Mouse (Mus musculus): ENCODE measurements around the gene Zfp128.
"Not testable (repeated sequence)": the region's sequence is repeated elsewhere in the genome, so short reads cannot be mapped to it uniquely, and the experiment has no call there.

The Zfp128 gene

DNA sequence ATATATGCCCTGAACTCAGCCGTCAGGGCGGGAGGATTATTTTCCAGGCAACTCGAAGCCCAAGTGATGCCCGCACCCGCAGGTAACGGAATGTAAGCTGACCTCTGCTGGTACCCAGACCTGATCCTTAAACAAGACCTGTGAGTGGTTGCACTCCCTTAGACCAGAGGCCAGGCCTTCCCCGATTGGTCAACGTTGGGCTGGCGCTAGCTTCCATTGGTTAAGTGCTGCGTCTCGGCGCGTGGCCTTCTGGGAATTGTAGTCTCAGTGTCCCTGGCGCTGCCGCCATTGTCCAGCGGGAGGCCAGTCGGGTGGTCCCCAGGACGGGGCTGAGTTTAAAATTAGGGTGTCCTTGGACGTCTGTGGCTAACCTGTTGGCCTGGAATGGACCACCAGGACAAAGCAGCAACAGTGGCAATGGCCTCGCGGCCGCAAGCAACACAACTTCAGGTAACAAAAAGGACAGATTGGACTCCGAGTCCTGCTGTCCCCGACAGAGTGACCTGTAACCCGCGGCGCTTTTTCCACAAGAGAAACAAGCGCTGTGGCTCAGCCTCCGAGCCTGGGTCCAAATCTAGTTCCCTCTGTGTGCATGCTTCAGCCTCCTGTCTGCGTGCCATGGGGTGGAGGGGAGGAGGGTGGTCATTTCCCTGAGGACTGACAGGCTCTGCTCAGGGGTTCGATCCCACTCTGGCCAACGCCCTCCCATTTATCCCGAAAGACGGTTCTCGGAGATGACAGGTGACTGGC is at the start of gene Zfp128:
Zfp128 (plus strand) TSS at position 267 of the 750 bp plus-strand sequence.
- DNase-seq: peak; percentile 96

DNA sequence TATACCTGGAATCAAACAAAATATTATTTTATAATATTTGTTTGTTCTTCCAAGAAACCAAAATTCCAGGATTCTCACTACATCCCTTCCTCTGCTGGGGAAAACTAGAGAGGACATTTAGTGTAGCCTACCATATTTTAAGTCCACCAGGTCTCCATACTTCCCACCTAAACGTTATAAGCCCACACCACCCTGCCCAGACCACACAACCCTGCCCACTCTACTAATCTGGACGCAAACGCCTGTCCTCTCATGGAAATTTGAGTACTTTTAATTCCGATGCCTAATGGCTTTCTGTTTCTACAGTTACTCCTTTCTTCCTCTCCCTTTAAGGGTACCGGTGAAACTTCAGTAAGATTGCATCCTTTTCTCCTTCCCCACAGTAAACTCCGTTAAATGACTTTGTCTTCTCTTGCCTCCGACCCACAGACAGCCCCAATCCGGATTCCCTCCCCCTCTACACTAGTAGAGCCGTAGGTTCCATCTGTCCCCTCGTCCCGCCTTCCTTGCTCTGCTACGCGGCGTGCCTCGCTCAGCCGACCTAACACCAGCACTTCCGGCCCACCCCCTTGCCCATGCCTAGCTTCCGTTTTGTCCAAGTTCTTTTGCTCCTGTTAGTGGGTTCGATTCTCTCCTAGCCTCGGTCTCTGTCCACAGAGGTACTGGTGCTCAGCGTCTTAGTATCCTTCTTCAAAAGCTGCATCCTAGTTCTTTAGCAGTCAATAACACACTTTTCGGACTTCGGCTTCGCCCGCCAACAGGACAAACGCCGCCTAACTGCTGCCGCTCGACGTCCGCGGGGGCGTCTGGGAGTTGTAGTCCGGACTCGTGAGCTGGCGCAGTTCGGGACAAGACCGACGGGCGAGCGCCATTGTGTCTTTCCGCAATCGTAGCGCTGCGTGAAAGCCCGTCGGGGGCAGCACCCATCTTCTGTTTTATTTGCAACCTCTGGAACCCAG is 46.5 kb upstream of the Zfp128 start, which contains the start of gene Zfp110:
Zfp110 (plus strand) TSS at position 600 of the 959 bp plus-strand sequence.
- peak; percentile 95 for DNase-seq

DNA sequence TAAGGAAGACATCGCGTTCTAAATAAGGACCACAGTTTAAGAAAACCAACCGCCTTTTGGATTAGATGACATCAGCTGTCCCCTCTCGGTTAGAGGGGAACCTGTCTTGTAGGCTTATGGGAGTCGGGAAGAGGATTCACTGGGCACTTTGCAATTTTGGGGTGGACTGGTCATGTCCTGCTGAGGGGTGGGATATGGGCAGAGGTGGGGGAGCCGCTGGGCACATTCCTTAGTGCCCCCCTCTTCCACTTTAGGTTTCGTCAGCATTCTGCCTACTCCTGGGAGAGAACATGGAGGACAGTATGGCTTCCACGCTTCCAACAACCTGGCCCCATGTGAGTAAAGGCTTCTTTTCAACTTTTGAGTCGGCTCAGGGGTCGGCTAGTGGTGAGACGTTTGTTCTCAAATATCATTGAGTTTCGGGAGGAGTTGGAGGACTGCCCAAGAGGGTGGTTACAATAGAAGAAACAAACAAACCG is 45.7 kb upstream of the Zfp128 start:
- peak; percentile 51 for DNase-seq

DNA sequence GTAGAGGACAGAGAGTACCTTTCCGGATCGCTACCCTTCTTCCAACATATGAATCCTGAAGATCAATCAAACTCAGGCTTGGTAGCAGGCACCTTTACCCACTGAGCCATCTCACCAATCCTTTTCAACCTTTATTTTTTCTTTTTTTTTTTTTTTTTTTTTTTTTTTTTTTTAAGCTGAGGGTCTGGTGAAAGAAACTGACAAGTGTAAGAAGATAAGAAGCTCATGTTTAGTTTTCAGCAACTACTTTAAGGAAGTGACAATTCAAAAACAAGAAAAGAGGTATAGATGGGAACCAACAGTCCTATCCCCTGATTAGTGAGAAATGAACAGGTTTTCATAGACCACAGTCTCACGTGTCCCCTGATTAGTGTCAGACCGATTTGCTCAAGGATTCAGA is 45.2 kb upstream of the Zfp128 start:
- DNase-seq: no peak

DNA sequence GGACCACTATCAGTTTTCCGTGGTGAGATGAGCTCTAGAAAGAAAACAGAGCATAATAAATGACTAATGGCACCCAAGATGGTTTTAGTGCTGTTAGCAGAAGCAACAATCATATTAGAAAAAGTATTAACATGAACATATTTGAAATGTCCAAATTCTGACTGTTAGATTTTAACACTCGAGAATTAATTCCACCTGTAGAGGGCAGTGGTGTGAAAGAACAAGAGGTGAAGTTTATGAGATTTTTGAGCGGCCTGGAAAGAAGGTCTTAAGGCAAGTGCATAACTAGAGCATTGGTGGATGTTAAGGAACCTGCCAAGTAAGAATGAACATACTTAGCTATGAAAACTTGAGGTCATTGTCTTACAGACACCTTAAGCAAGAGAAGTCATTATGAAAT is 6.7 kb upstream of the Zfp128 start:
- DNase-seq: no peak

DNA sequence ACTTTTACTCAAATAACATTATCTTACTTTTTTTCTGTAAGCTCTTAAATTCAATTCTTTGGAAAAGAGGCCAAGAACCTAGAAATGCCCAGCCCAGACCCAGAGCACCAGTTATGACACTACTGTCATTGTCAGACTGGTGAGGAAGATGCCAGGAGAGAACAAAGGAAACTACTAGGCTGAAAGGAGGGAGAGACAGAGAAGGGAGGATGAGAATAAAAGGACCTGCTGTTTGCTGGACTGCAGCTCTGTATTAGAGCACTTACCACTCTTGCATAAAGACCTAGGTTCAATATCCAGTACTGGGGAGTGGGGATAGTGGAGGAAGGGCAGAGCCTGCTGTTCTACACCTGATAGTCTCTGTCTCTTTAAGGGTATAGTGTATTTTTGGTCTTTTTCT is 941 bp upstream of the Zfp128 start:
- no peak for DNase-seq

DNA sequence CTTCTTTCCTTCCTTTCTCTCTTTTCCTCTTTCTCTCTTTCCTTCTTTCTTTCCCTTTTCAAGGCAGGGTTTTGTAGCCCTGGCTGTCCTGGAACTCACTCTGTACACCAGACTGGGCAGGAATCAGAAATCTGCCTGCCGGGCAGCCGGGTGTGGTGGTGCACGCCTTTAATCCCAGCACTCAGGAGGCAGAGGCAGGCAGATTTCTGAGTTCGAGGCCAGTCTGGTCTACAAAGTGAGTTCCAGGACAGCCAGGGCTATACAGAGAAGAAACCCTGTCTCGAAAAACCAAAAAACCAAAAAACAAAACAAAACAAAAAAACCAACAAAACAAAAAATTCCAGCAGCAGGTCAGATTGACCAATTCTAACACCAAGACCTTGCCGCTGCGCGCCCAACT is 480 bp upstream of the Zfp128 start:
- not testable (repeated sequence) for DNase-seq

DNA sequence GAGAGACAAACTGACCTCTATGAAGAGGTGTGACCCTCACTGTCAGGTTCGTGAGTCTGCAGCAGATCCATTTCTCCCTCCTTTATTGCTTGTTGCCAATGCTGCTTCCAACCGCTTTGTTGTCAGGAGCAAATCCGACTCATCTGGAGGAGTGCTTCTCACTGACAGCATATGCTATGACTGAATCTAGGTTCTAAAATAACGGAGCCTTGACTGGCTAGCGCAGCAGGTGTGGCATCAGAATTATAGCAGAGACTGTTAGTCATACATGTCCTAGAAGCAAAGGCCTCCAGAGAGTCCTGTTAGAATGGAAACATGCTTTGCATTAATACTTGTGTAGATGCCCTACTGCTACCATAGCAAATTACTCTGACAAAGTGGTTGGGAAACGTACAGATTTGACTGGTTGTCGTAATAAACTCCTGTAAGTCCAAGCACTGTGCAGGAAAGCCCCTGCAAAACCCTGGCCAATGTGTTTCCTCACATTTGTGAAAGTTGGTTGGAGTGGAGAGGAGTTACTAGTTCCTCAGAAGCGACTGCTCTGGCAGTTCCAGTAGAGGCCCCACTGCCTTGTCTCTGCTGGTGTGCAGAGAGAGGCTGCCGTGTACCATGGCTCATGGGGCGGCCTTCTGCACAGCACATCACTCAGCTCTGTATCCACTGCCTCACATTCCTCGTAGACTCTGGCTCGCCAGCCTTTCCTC is 5.7 kb downstream of the Zfp128 start:
- no peak for DNase-seq

DNA sequence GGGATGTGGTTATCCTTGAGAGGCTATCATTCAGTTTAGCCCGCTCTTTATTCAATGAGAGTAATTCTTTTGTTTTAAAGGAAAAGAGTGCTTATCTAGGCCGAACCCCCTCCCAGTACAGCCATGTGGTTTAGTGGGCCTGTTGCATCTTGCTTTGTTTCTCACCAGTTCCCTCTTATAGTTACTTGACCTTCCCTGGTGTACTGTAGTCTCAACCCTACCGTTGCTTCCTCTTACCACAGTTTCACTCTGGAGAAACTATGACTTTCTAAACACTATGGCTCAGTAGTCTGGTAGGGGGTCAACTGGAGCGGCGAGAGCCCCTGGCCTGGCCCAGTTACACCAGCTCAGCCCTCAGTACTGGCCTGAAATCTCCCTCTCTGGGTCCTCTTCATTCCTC is 6.6 kb downstream of the Zfp128 start:
- no peak for DNase-seq

DNA sequence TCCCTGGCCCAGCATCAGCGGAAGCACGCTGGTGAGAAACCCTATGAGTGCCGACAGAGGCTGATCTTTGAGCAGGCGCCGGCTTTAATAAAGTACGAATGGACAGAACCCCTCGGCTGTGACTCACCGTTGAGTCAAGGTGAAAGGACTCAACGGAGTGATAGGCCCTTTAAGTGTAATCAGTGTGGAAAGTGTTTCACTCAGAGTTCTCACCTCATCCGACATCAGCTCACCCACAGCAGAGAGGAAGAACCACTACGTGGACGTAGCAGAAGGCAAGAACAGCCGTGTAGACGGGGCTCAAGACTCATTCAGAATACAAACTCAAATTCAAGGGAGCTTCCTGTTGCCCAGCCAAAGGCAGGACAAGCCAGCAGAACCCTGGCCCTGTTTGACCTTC is 10.0 kb downstream of the Zfp128 start:
- no peak for DNase-seq

DNA sequence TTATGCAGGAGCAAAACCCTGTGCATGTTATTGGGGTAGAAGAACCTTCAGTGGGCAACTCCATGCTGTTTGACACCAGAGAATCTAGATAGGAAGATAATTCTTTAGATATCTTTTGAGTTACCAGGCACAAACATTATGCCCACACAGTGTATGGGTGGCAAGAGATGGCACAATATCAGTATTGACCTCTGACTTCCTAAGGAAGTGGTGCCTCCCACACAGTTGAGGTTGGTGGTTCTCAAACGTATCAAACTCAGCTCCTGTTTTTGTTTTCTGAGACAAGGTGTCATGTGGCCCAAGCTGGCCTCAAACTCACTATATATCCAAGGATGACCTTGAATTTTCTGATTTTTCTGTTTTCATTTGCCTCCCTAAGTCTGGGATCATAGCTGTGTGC is 10.4 kb downstream of the Zfp128 start:
- DNase-seq: no peak

DNA sequence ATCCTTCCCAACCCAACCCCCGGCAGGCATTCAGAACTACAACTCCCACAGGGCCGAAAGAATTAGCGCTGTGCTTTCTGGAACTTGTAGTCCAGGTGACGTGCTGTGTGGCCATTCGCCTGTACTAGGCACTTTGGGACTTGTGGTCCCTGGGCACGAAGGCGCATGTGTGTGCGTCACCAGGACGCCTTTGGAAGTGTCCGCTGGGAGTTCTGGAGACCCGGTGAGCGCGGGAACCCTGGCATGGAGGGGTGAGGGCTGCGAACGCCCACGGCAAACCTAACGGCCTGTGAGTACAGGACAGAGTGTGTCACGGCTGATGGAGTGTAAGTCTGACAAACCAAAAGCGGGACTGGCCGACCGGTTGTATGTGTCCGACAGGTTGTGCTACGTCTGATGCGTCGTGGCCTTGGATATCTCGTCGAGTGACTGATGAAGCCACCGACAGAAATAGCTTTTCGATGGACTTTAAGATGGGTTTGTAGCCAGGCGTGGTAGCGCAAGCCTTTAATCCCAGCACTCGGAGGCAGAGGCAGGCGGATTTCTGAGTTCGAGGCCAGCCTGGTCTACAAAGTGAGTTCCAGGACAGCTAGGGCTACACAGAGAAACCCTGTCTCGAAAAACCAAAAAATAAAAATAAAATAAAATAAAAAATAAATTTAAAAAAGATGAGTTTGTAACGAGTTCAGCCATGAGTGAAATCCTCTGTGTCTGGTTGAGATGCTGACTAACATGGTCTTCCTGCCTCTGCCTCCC is 16.9 kb downstream of the Zfp128 start, which contains the start of gene Zscan22:
Zscan22 (plus strand) TSS at position 161 of the 756 bp plus-strand sequence.
- DNase-seq: peak; percentile 94

DNA sequence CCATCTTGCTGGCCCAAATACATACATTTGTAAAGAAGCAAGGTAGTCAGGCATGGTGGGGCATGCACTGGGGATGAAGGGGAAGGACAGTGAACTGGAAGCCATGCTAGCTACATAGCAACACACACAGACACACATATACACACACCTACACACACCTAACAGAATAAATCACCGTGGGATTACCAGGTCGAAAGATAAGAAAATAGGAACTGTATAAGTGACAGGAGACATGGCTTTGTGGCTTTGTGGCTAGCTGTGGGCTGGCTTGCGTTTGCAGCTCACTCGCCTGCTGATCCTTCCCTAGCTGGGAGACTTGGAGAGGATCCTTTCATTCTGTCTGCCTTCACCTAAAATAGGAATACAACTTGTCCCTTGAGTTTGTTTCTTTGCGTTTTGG is 20.5 kb downstream of the Zfp128 start:
- no peak for DNase-seq

DNA sequence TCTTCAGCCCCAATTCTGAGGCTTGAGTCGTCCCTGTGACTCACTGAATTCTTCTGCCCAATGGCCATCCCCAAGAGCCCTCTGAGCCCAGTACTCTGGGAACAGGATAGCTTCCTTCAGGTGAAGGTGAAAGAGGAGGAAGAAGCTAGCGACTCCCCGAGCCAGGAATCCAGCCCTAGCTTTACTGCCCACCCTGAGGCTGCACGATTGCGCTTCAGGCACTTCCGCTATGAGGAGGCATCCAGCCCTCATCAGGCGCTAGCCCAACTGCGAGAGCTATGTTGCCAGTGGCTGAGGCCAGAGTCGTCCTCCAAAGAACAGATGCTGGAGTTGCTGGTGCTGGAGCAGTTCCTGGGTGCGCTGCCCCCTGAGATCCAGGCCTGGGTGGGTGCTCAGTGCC is 22.6 kb downstream of the Zfp128 start:
- no peak for DNase-seq

DNA sequence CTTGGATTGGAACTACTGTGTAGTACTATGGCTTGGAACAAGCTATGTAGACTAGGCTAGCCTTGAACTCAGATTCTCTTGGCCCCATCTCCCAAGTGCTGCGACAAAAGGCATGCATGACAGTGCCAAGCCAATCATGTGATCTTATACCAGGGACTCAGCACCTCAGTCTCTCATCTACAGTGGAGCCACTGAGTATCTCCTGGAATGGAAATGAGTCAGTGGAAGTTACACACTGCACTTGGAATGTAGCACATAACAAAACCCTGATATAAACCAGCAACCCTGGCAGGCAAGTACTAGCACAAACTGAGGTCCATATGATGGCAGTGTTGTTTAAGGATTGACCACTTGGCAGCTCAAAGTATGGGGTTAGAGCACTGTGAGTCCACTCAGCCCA is 24.2 kb downstream of the Zfp128 start:
- DNase-seq: no peak

DNA sequence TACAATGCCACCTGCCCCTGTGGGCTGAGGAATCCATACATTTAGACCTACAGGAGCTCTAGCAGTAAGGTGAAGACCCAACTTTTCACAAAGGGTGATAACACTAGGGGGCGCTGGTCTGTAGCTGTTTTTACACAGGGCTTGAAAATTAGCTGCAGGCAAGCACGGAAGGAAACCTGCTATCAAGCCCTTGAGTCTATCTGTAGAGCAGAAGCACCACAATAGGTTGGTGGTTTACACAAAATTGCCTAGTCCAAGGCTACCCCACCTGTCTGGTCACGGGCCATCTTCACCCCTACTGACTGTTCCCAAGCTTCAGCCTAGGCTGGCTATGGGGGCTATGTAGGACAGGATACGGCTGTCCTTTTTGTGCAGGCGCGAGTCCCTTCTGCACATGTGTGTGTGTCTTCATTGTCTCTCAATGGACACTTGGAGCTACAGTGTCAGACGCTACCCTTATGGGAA is 28.6 kb downstream of the Zfp128 start:
- DNase-seq: peak; percentile 87

DNA sequence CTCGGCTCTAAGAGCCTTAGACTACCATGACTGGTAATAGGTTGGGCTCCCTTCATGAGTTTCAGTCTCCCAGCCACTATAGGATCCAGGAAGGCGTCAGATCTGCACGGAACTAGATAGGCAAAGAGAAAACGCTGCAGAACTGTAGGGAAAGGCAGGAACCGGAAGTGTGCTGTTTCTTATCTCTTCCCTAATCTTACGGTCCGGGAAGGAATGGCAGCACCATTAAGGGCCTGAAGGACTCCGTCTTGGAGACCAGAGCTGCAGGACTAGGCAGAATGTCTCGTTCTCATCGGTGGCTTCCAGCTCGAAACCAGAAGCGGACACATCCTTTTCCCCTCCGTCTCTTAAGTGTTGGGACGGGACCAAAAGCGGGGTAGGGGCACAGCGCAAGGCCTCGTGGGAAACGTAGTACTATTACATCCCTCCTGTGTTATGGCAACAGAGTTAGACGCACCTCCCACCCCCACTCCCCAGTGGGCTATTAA is 29.2 kb downstream of the Zfp128 start:
- DNase-seq: peak; percentile 73

DNA sequence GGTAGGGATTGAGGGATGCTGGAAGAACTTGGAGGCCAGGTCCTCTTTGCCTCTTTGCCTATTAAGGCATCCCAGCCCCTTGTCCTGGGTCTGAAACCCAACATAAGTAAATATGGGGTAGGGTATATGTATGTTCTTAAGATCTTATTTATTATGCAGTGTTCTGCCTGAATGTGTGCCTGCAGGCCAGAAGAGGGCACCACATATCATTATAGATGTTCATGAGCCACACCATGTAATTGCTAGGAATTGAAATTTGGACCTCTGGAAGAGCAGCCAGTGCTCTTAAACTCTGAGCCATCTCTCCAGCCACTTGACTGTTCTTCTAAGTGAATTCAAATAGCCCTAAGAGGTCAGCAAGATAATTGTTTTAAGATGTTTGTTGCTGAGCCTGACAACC is 32.6 kb downstream of the Zfp128 start:
- peak; percentile 13 for DNase-seq

DNA sequence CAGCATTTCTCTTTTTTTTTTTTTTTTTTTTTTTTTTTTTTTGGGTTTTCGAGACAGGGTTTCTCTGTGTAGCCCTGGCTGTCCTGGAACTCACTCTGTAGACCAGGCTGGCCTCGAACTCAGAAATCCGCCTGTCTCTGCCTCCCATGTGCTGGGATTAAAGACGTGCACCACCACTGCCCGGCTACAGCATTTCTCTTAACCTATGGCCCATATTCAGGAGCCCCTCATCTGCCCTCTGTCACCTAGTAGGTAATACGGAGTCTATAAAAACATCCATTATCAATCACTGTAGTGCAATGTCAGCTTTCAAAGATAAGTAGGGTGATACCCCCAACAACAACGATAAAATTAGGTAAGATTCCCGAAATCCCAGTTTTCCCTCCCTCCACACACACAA is 39.5 kb downstream of the Zfp128 start:
- not testable (repeated sequence) for DNase-seq

DNA sequence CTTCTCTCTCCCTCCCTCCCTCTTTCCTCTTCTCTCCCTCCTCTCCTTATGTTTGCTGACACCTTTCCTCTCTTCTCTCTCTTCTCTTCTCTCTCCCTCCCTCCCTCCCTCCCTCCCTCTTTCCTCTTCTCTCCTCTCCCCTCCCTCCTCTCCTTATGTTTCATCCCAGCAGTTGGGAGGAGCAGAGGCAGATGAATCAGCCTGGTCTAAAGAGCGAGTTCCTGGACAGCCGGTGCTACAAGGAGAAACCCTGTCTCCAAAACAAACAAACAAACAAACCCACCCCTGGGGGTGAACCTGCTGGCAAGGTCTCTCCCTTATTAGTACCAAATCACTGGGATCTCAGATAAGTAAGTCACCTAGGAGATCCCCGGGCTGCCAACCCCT is 40.3 kb downstream of the Zfp128 start:
- no peak for DNase-seq

DNA sequence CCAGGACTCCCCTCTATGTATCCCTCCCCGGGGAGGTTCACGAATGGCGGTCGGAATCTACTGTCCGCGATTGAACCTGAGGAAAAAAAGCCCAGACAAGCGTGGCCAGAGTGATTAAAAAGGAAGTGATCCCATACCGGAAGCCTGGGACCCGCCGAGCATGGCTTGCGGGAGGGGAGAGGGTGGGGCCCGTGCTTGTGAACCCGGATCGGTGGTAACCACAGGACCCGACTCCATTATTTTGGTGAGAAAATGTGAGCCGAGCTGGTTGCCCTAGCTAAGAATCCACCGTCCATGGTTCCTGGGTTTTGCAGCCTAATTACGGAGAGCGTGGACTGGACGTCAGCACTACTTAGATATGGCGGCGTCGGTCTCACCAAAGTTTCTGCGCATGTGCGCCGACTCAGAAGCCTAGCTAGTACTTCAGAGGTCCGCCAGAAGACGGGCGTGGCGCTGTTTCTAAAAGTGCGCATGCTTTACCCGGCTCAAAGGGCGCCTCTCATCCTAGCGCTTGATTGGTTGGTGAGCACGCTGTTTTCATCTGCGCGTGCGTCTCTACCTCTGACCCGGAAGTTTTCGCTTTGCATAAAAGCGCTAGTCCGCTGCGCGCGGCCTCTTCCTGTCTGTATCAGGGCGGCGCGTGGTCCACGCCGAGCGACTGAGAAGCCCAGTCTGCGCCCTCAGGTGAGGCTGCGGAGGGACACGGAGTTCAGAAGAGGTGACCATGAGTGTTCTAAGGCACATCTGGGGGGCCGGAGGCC is 40.9 kb downstream of the Zfp128 start, which contains the start of gene Rps5:
Rps5 (plus strand) TSS at position 586 of the 761 bp plus-strand sequence.
- peak; percentile 99 for DNase-seq

Measured in kidney, postnatal 10 days (tissue).